Mouse (Mus musculus): Measurements from ENCODE around the gene Rhbdl2. TPM values are rescaled to one million over a fixed set of nuclear protein-coding genes. Genes with fewer than 3 reads are reported as not detected.

Rhbdl2 gene
- not detected for total RNA-seq (2021)
- long read RNA-seq, experiment 1: 0 reads
- long read RNA-seq, experiment 2: 0 reads

DNA sequence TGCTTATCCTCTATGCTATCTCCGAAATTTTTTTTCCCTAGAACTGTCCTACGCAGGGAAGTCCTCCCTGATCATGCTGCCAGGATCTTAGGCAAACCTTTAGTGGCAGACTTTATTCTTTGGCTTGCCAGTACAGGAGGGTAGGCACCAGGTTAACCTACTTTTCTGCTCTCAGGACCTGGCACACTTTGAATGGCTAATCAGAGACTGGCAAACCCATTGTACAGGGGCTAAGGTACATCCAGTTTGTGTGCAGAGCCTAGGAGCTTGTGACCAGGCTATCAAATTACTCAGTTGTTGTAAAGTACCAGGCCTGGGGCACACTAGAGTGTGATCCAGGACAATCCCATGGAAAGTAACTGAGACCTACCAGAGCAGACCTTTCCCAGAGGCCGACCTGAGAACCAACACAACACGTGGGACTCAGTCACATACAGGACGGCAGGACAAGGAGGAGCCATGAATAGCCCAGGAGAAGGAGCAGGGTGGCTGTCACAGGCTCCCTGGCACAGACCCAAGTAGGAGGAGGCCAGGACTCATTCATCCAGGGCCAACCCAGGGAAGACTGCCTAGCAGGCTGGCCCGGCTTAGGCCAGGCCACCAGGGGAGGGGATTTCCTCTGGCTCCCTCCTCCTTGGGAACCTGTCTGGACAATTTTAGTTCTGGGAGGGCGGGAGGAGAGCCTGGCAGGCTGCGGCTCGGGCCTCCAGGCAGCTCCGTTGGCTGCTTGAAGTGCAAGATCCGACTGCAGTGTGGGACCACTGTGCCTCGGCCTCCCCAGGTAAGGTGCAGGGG lies at the start of gene Rhbdl2:
Gene Rhbdl2 (plus strand): TSS at position 684 of the 795 bp plus-strand sequence.
- peak; percentile 82 to 86 for DNase-seq

DNA sequence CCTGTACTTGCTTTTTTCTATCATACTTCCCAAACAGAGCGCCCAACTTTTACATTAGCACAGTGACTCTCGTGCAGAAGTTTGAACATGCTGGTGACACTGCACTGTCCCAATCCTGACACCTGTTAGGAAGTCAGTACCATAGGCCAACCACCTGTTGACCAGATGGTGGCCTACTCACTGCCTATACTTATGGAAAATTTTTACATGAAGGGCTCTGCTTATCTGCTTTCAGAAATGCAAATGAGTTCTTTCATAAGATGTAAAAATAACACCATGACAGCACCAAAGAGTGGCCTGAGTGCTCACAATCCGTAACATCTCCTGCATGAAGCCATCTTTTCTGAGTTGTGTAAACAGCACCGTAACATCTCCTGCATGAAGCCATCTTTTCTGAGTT lies 49.0 kb upstream of the Rhbdl2 start:
- no peak for DNase-seq

DNA sequence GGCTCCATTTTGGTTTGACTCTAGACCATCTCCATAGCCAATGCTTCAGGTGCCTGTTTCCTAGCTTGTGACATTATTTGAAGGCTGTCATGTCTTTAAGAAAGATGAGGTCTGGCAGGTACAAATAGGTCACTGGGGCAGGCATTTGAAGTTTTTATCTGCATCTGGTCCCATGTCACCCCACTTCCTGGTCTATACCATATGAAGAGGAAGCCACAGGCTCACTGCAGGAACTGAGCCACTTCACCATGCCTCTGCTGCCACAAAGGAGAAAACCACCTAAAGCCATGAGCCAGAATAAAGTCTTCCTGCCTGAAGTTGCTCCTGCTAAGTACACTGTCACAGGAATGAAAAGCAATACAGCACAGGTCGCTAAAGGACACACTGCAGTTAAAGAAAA lies 44.8 kb upstream of the Rhbdl2 start:
- no peak for DNase-seq

DNA sequence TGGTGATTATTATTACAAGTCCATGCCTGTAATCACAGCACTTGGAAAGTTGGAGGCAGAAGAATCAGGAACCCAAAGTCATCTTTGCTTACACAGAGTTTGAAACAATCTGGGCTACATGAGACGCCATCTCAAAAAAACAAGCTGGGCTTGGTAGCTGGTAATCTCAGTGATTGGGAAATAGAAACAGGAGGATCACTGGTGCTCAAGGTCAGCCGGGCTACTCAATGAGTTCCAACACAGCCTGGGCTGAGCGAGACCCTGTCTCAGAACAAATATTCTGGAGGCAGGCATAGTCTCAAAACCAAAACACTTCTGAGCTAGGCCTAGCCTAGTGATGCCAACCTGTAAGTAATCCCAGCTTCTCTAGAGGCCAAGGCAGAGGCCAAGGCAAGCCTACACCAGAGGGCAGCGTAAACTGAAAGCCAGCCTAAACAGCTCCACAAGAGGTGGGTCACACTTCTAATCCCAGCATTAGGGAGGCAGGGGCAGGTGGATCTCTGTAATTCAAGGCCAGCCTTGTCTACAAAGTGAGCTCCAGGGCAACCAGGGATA lies 42.4 kb upstream of the Rhbdl2 start:
- DNase-seq: no peak

DNA sequence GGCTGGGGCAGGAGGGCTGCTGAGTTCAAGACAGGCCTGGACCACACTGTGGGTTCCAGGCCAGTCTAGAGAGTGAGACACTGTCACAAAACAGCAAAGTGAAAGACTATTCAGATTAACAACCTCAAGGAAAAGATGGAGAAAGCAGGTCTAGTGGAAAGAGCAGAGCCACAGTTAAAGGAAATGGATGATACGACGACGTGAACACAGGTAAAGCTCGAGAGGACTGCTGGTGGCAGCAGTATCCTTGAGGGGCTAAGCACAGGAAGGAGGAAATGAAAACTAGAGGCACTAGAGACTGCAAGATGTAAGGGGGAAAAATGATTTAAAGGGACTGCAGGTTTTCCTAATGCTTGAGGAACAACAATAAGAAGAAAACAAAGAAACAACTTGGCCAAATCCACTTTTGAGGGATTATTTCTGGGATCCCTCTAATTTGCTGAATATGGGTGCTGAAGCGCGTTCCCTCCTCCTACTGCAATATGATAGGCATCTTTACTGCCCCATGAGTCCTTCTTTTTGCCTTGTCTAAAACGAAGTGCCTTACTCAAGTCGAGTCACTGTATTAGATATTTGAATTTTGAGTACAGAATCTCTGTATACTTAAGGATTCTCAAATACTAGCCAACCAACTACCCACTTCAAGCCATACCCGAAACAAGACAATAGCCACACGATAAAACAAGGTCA lies 38.8 kb upstream of the Rhbdl2 start:
- DNase-seq: no peak

DNA sequence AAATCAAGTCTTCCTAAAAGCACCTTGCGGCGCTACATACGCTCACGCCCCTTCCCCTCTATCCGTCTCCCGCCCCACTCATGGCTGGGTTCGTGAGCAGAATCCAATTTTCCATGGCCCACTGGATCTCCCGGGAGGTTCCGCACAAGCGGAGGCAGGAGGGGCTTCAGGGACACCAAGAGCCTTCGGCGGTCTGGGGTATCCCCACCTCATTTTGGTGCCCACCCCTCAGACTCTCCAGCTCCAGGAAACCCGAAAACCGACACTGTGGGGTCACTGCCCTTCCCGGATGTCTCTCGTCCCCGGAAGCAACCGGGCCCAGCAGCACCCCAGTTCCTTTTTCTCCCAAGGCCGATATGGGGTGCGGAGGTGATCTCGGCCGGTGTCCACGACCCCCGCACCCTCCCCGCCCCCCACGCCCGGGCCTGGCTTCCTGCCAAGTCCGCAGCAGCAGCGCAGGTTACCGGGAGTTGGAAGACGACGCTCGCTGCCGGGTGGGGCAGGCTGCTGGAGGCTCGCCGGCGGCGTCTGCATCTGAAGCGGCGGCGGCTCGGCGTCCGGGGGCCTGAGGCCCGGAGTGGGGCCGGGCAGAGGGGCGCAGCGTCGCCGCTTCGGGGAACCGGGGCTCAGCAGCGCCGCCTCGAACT lies 38.1 kb upstream of the Rhbdl2 start:
- DNase-seq: peak; percentile 36 to 51

DNA sequence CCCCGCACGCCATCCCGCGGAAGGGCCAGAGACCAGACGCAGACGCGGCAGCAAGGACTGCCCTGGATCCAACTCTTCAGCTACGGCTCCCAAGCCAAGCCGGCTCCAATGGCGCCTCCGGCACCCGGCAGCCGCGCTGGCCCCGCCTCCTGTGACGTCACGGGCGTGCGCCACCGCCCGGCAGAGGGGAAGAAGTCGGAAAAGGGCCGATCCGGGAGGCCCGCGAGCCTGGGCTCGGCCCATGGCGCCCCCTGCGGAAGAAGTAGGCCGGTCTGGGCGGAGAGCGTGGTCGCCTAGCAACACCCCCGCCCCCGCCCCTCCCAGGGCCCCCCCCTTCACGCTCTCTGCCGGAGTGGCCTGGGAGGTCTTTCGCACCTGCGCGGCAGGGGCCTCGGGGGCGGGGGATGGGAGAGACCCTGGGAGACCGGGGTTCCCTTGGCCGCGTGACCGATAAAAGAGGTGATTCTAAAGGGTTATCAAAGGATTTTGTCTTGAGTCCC lies 37.5 kb upstream of the Rhbdl2 start, which contains the start of gene Akirin1:
Gene Akirin1 (minus strand): TSS at position 194 of the 500 bp plus-strand sequence.
- DNase-seq: peak; percentile 98

DNA sequence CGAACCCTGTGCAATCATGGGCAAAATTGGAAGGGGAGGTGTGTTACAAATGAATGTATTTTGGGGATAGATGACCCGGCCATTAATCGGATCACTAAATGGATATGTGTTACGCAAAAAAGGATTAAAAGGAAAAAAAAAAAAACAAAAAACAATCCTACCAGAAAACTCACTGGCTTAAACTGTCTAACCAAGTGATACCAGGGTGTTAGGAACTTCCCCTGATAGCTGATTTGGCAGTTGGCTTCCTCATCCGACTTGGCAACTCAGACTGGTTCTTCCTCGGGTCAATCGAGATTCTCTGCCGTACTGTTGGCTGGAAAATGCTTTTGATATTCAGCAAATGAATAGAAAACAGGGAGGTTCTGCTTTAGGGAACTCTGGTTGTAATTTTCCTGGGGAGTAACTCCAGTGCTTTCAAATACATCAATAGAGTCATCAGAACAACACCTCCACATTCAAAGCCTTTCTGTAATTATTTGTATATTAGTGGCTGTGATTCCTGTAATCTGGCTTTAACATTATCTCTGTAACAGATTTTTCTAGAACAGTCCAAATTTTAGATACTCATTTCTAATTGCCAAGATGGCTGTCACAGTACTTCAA lies 36.9 kb upstream of the Rhbdl2 start:
- peak; percentile 61 to 75 for DNase-seq

DNA sequence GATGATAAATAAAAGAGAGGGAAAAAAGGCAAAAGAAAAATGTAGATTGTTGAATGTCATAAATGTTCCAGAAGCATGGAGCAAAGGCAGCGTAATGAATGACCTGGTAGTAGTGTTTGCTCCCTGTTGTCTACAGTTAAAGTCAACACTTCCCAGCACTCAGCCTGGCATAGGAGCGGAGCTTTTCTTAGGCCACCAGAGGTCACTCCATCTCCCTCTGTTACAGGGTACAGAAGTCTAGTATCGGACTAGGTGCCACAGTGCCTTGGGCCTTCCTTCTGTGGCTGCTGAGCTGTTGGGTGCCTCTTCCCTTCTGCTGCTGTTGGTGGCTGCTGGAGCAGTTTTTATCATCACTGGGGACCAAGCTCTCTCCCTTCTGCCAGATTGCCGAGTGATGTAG lies 29.4 kb upstream of the Rhbdl2 start:
- DNase-seq: peak in 1 of 2 experiments; percentile 26

DNA sequence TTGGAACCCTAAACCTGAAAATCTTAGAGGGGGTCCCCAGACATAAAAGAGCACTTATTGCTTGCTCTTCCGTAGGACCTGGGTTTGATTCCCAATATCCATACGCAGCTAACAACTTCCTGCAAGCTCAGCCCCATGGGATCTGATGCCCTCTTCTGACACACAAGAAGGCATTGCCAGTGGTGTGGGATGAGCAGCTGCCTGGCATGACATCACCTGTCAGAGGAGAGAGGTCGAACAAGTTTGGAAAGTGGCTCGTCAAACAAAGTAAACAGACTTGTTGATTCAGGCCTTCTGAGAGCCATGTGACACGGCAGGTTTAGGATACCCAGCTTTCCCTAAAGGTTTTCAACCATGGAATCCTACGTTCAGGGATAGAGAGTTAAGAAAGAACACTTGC lies 22.6 kb upstream of the Rhbdl2 start:
- DNase-seq: no peak

DNA sequence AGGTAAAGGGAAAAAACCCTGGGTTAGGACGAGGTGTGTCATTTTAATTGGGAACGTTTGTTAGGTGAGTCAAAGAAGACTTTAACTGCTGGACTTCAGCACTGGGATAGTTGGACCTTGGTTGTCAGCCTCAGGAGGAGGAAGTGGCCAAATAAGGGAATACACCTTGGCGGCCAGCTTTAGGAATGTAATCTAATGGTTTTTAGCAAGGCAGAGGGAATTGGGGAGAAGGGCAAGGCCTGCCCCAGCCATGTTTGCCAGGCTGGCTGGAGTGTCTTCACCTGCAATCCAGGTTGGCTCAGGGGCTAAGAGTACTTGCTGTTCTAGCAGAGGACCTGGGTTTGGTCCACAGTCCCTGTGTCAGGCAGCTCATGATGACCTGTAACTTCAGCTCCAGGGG lies 19.9 kb upstream of the Rhbdl2 start:
- DNase-seq: no peak

DNA sequence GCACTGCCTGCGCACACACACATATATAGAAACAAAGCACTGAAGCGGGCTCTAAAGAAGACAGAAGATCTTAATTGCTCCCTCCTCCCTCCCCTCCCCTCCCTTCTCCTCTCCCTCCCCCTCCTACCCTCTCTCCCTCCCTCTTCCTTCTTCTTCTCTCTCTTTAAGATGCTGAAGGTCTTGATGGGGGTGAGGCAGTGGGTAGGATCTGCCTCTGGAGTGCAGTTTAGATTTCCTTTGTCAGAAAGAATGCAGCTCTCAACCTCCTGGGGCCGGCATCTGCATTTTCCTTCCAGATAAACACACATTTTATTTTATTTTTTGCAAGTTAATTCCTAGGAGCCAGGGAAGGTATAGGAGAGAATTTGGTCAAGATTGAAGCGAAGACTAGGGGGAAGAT lies 19.4 kb upstream of the Rhbdl2 start:
- no peak for DNase-seq

DNA sequence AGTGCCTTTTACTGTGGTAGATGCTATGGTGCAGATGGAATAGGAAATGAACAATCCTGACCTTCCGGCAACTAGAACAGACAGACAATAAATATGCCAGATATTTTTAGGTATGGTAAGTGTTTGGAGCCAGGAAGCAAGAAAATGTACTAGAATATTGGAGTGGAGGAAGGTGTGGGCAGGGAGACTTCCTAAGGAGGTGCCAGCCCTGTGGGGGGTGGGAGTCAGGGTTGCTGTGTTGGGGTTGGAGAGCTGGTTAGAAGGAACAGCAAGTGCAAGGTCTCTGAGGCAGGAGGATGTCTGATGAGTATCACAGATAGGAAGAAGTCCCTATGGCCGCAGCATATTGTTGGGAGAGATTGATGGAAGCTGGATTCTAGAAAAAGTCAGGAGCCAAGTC lies 5.0 kb downstream of the Rhbdl2 start:
- DNase-seq: no peak

DNA sequence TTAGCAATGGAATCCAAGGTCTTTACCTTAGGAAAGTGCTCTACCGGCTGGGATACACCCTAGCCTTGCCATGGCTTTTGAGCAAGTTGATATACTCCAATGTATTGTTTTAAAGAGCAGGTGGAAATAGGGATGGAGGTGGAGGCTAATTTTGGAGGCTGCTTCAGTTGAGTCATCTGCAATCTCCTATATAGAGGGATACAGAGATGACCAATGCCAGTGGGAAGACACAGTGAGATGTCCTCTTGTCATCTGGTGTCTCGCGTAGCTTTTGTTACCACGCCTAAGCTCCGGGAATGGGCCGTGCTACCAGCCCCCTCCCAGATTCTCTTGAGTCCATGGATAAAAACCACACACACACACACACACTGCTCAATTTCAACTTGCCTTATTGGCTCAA lies 5.5 kb downstream of the Rhbdl2 start:
- DNase-seq: no peak

DNA sequence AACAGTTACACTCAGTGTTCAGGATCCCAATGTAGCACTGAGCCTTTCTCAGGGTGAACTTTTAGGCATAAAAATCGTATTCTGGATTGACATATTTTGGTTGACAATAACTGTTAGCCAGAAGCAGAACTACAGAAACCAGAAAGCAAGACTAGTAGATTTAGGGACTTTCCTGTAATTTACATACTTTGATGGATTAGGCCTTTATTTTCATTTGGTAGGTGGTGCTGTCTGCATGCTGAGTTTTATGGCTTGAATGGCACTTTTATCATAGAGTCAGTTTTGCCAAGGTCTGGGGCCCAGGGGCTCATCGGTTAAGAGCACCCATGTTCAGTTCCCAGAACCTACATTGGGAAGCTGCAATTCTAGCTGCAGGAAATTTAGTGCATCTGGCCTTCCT lies 7.4 kb downstream of the Rhbdl2 start:
- no peak for DNase-seq

DNA sequence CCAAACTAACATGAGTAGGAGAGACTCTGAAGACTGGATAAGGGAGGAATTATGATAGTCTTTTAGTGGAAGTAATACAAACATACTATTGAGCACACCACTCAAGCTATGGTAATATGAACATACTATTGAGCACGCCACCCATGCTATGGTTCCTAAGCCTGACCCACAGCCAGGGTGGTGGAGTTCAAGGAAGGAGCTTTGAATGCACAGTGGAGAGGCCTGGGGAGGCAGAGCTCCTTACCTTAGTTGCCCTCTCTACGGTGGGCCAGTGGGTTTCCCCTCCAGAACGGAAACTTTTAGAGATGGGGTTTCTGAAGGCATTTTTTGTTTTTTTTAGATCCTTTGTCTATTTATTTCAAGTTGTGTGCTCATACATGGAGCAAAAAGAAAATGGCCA lies 9.7 kb downstream of the Rhbdl2 start:
- no peak for DNase-seq

DNA sequence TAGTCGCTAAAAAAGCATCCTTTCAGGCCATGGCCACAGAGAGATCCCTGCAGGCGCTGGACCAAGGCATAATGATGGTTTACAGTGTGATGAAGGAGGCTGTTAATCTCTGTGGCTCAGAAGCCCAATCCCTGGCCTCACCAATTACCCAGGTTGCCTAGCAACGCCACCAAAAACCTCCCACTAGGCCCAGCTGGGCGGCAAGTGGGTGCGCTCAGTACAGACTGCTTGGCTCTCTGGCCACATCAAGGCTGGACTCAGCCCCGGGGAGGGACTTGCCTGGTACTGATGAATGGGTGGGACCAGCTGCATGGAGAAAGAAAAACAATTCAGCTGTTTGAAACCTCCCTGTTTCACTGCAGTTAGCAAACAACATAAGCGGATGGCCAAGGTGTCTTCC lies 10.2 kb downstream of the Rhbdl2 start:
- no peak for DNase-seq

DNA sequence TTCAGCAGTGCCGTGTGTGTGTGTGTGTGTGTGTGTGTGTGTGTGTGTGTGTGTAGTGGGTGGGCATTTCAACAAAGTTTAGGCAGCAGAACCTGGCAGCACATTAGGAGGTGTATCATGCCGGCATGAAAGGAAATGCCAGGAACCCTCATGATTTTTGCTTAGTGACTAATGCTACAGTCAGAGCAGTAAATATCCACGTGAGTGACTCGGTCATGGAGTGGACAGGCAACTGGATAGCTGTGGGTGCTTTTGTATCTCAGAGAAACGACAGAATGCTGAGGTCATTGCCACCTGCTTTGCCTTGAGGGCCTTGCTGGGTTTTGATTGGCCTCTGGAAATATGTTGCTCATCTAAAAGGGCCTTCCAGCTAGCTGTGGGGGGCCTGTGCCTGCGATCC lies 16.0 kb downstream of the Rhbdl2 start:
- DNase-seq: no peak

DNA sequence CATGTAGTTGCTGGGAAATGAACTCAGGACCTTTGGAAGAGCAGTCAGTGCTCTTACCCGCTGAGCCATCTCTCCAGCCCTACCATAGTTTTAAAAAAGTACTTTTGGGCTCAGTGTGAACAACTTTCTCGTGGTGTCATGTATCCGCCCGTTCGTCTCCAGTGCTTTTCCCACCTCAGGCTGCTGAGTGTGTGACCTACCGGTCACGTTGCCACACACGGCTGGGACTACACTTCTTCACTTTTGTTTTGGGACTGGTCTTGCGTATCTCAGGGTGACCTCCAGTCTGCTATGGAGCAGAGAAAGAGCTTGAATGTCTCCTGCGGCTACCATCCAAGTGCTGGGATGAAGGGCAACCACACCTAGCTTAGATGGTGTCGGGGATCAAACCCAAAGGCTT lies 20.6 kb downstream of the Rhbdl2 start:
- DNase-seq: no peak

DNA sequence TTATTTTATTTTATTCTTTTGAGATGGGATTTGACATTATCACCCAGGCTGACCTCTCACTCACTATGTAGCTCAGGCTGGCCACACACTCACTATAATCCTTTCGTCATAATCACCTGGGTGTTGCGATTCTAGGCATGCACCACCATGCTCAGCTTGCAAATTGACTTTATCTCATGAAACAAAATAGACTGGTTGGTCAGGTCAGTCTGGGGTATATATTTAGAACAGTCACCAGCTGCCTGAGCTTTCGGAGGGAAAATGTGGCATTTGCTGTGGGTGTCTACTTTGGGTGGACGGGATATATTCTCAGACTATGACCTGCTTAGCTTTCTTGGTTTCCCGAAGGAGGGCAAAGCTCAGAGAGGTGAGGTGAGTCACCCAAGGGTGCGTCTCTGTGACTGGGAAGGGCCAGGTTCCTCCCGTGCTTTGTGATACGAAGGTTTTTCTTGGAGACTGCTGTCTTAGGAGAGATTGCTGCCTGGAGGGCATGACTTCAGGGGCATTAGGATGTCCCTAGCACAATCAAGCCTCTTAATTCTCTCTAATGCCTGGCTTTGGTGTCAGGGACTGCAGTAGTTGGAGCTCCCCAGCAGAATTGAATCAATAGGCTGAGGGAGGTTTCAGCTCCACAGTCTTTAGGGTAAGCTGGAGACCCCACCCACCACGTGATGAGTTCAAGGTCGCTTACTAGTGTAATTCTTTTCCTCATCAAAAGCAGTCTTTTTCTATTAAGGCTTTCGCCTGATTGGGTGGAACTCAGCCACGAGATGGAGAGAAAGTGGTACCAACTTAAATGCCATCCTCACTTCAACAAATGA lies 23.0 kb downstream of the Rhbdl2 start:
- no peak for DNase-seq

DNA sequence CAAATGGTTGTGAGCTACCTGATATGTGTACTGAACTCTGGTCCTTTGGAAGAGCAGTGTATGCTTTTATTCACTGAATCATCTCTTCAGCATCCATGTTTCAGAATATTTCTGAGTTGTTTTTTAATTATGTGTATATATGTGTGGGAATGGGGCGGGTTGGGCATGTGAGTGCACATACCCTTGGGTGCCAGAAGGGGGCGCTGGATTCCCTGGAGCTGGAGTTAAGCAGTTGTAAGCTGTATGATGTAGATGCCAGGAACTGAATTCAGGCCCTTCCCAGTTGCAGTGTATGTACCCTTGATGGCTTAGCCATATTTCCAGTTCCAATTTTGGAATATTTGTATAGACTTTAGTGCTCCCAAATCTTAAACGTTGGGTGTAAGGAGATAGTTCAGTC lies 24.9 kb downstream of the Rhbdl2 start:
- DNase-seq: no peak

Data from heart, adult 18-20 months (tissue).